Mouse (Mus musculus): ENCODE data around the gene C130032M10Rik. TPM values are rescaled to one million over a fixed set of nuclear protein-coding genes. Genes with fewer than 3 reads are reported as not detected.

C130032M10Rik gene
- polyA plus RNA-seq, 1 experiment, result not detected

- TF ChIP-seq CTCF (IDR thresholded peaks at IDR 0.05; ENCODE audit: control insufficient read depth, insufficient read depth, low read length) (no peak), POLR2A (IDR thresholded peaks at IDR 0.05; ENCODE audit: borderline replicate concordance, control insufficient read depth, low read depth, low read length) (no peak)
- 87% methylated on average over 9 of the region's 9 CpGs for WGBS
- H3K4me3 ChIP-seq (replicated peaks; ENCODE audit: control insufficient read depth, low read depth, low read length), result no peak overlapping the region
- no peaks in the 10 kb centered on the region for H3K4me1 ChIP-seq (ENCODE audit: control insufficient read depth, insufficient read depth, low read length)
- no peak overlapping the region for H3K27ac ChIP-seq (ENCODE audit: control insufficient read depth, insufficient read depth, low read depth, low read length, poor library complexity)
These were observed 19.4 kb downstream of the C130032M10Rik start for GRCm38 (mm10) chr9:114534747-114535517.

- no peaks in the 10 kb centered on the region for H3K4me1 ChIP-seq (ENCODE audit: control insufficient read depth, insufficient read depth, low read length)
- no peak overlapping the region for H3K27ac ChIP-seq (ENCODE audit: control insufficient read depth, insufficient read depth, low read depth, low read length, poor library complexity)
- WGBS, result 81% methylated on average over 2 of the region's 2 CpGs
- H3K4me3 ChIP-seq (replicated peaks; ENCODE audit: control insufficient read depth, low read depth, low read length), result no peak overlapping the region
- TF ChIP-seq POLR2A (IDR thresholded peaks at IDR 0.05; ENCODE audit: borderline replicate concordance, control insufficient read depth, low read depth, low read length) (no peak), CTCF (IDR thresholded peaks at IDR 0.05; ENCODE audit: control insufficient read depth, insufficient read depth, low read length) (no peak)
These were observed 21.1 kb downstream of the C130032M10Rik start for GRCm38 (mm10) chr9:114536628-114537027.

- TF ChIP-seq POLR2A (IDR thresholded peaks at IDR 0.05; ENCODE audit: borderline replicate concordance, control insufficient read depth, low read depth, low read length) (no peak), CTCF (IDR thresholded peaks at IDR 0.05; ENCODE audit: control insufficient read depth, insufficient read depth, low read length) (no peak)
- no peaks in the 10 kb centered on the region for H3K4me1 ChIP-seq (ENCODE audit: control insufficient read depth, insufficient read depth, low read length)
These were observed 23.6 kb downstream of the C130032M10Rik start for GRCm38 (mm10) chr9:114538996-114539563.

GRCm38 (mm10) chr9:114541279-114541741 is 25.8 kb downstream of the C130032M10Rik start:
- Histone ChIP-seq H3K27ac (ENCODE audit: control insufficient read depth, insufficient read depth, low read depth, low read length, poor library complexity) (no peak overlapping the region; the same call in 1 of the 2 replicates), H3K4me1 (ENCODE audit: control insufficient read depth, insufficient read depth, low read length) (no peaks in the 10 kb centered on the region), H3K4me3 (replicated peaks; ENCODE audit: control insufficient read depth, low read depth, low read length) (no peak overlapping the region)
- 12% methylated on average over 1 of the region's 1 CpGs for WGBS
- no peak for TF ChIP-seq POLR2A (IDR thresholded peaks at IDR 0.05; ENCODE audit: borderline replicate concordance, control insufficient read depth, low read depth, low read length)
- no peak for TF ChIP-seq CTCF (IDR thresholded peaks at IDR 0.05; ENCODE audit: control insufficient read depth, insufficient read depth, low read length)

More at GRCm38 (mm10) chr9:114538996-114539563, 23.6 kb downstream of the C130032M10Rik start:
- Histone ChIP-seq H3K27ac (ENCODE audit: control insufficient read depth, insufficient read depth, low read depth, low read length, poor library complexity) (no peak overlapping the region), H3K4me3 (replicated peaks; ENCODE audit: control insufficient read depth, low read depth, low read length) (no peak overlapping the region)
- 92% methylated on average over 7 of the region's 7 CpGs for WGBS

- TF ChIP-seq CTCF (IDR thresholded peaks at IDR 0.05; ENCODE audit: control insufficient read depth, insufficient read depth, low read length), result no peak
- no peak for TF ChIP-seq POLR2A (IDR thresholded peaks at IDR 0.05; ENCODE audit: borderline replicate concordance, control insufficient read depth, low read depth, low read length)
- WGBS, result 51% methylated on average over 17 of the region's 17 CpGs
- Histone ChIP-seq H3K4me1 (ENCODE audit: control insufficient read depth, insufficient read depth, low read length) (no peaks in the 10 kb centered on the region; the same call in 1 of the 2 replicates), H3K27ac (ENCODE audit: control insufficient read depth, insufficient read depth, low read depth, low read length, poor library complexity) (no peak overlapping the region), H3K4me3 (replicated peaks; ENCODE audit: control insufficient read depth, low read depth, low read length) (no peak overlapping the region)
These were observed 28.6 kb downstream of the C130032M10Rik start for GRCm38 (mm10) chr9:114543882-114544753.

- Histone ChIP-seq H3K4me1 (ENCODE audit: control insufficient read depth, insufficient read depth, low read length) (no peaks in the 10 kb centered on the region; the same call in 1 of the 2 replicates), H3K4me3 (replicated peaks; ENCODE audit: control insufficient read depth, low read depth, low read length) (no peak overlapping the region), H3K27ac (ENCODE audit: control insufficient read depth, insufficient read depth, low read depth, low read length, poor library complexity) (no peak overlapping the region)
- WGBS, result 60% methylated on average over 9 of the region's 9 CpGs
- TF ChIP-seq CTCF (IDR thresholded peaks at IDR 0.05; ENCODE audit: control insufficient read depth, insufficient read depth, low read length) (no peak), POLR2A (IDR thresholded peaks at IDR 0.05; ENCODE audit: borderline replicate concordance, control insufficient read depth, low read depth, low read length) (no peak)
These were observed 29.4 kb downstream of the C130032M10Rik start for GRCm38 (mm10) chr9:114544754-114545393.

GRCm38 (mm10) chr9:114546765-114547164 is 31.3 kb downstream of the C130032M10Rik start:
- 20% methylated on average over 12 of the region's 12 CpGs for WGBS
- H3K27ac ChIP-seq (ENCODE audit: control insufficient read depth, insufficient read depth, low read depth, low read length, poor library complexity), result no peak overlapping the region
- no peaks in the 10 kb centered on the region; the same call in 1 of the 2 replicates for H3K4me1 ChIP-seq (ENCODE audit: control insufficient read depth, insufficient read depth, low read length)
- H3K4me3 ChIP-seq (replicated peaks; ENCODE audit: control insufficient read depth, low read depth, low read length), result no peak overlapping the region
- no peak for TF ChIP-seq CTCF (IDR thresholded peaks at IDR 0.05; ENCODE audit: control insufficient read depth, insufficient read depth, low read length)
- TF ChIP-seq POLR2A (IDR thresholded peaks at IDR 0.05; ENCODE audit: borderline replicate concordance, control insufficient read depth, low read depth, low read length), result no peak

Data from bone marrow, adult 2 months (tissue).